Mouse (Mus musculus) spleen, adult 2 months (tissue): ENCODE results near the gene Tmed1. TPM values are rescaled to one million over a fixed set of nuclear protein-coding genes. Genes with fewer than 3 reads are reported as not detected.
"Not testable (repeated sequence)": the region's sequence is repeated elsewhere in the genome, so short reads cannot be mapped to it uniquely, and the experiment has no call there.

Experiments used
- DNase-seq, 2 experiments: peaks; one replicate each; pipeline versions ENCODE4 v3.0.0 to v3.0.0-alpha.2; 2012 to 2021; ENCODE audit warnings: low spot score in 2 of 2, low read depth in 1 of 2
- H3K27ac ChIP-seq: fragments of 200-500 bp; 2 replicates; pipeline ENCODE4 v1.5.1; 2012; ENCODE audit warnings: low read length, inconsistent platforms; ENCODE audit not compliant: insufficient read depth
- H3K27me3 ChIP-seq: fragments of 200-500 bp; 2 replicates; pipeline ENCODE4 v1.6.1; 2012; ENCODE audit warnings: mild to moderate bottlenecking, moderate library complexity, low read length, inconsistent platforms; ENCODE audit not compliant: control insufficient read depth, insufficient read depth
- H3K36me3 ChIP-seq: fragments of 200-500 bp; 2 replicates; pipeline ENCODE4 v1.6.1; 2012; ENCODE audit warnings: mild to moderate bottlenecking, low read length, inconsistent platforms; ENCODE audit not compliant: control insufficient read depth, insufficient read depth
- H3K4me1 ChIP-seq: fragments of 200-500 bp; 2 replicates; pipeline ENCODE4 v1.6.1; 2011; ENCODE audit warnings: inconsistent platforms; ENCODE audit not compliant: control insufficient read depth, insufficient read depth, insufficient read length
- H3K4me3 ChIP-seq: fragments of 200-500 bp; 2 replicates; pipeline ENCODE4 v1.5.1; 2011; ENCODE audit warnings: mild to moderate bottlenecking, inconsistent platforms; ENCODE audit not compliant: insufficient read depth, insufficient read length; ENCODE audit errors: extremely low read depth
- CTCF ChIP-seq: fragments of 200-500 bp; IDR thresholded peaks from 2 replicates; pipeline ENCODE4 v1.5.1; 2011; ENCODE audit warnings: mild to moderate bottlenecking, inconsistent platforms; ENCODE audit not compliant: insufficient read depth, insufficient read length, insufficient replicate concordance; ENCODE audit errors: extremely low read depth
- POLR2A ChIP-seq: fragments of 200-500 bp; IDR thresholded peaks from 2 replicates; pipeline ENCODE4 v1.6.1; 2011; ENCODE audit warnings: low read depth, low read length, inconsistent platforms
- WGBS: fragments of 180-500 bp; shearing (Covaris S2); methylation state at CpG from one replicate; pipeline ENCODE4 v1.1.7; 2018; 5-methylcytosine and 5-hydroxymethylcytosine counted together
- polyA plus RNA-seq: library from polyadenylated mRNA; depleted of rRNA; stranded (reverse); fragments of >200 nt; gene quantifications from 2 replicates; pipeline ENCODE4 v1.2.3, GENCODE M21; 2012

Tmed1 gene
- polyA plus RNA-seq, 1 experiment, result 10.5 TPM

GRCm38 (mm10) chr9:21551049-21551448 lies 41.0 kb upstream of the Tmed1 start:
- Histone ChIP-seq H3K27ac (no peak overlapping the region), H3K4me3 (no peak overlapping the region), H3K4me1 (peaks cover 3% of the 10 kb centered on the region), H3K36me3 (no peaks in the 10 kb centered on the region), H3K27me3 (no peaks in the 10 kb centered on the region)
- DNase-seq, result no peak
- no peak for TF ChIP-seq POLR2A
- no peak for TF ChIP-seq CTCF
- WGBS, result 94% methylated on average over 2 of the region's 2 CpGs

- TF ChIP-seq POLR2A (no peak), CTCF (no peak)
- Histone ChIP-seq H3K27me3 (no peaks in the 10 kb centered on the region), H3K36me3 (no peaks in the 10 kb centered on the region), H3K27ac (peak overlapping the region; percentile 71), H3K4me3 (peak overlapping the region; percentile 91), H3K4me1 (peaks cover 5% of the 10 kb centered on the region)
- peak in 1 of 2 experiments; percentile 55 for DNase-seq
- 2% methylated on average over 36 of the region's 66 CpGs for WGBS
These were observed 37.3 kb upstream of the Tmed1 start for GRCm38 (mm10) chr9:21547075-21547941.

DNA sequence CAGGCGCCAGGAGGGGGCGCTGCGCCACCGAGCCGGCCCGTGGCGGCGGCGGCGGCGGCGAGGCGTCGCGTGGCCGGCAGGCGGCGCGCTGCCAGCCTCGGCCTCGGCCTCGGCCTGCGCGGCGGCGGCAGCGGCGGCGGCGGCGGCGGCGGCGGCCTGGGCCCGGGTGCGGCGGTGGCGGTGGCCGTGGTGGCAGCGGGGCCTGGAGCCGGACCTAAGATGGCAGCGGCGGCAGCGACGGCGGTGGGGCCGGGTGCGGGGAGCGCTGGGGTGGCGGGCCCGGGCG lies 36.7 kb upstream of the Tmed1 start, which contains the start of gene Carm1:
Carm1 (plus strand) TSS at position 106 of the 286 bp plus-strand sequence.
- no peaks in the 10 kb centered on the region for H3K36me3 ChIP-seq
- H3K27me3 ChIP-seq, result no peaks in the 10 kb centered on the region
- H3K27ac ChIP-seq, result peak within 1 kb of the TSS; percentile 71
- TF ChIP-seq POLR2A (no peak), CTCF (no peak)
- H3K4me1 ChIP-seq, result peaks cover 5% of the 10 kb centered on the region
- WGBS, result 25% methylated on average over 39 of the region's 52 CpGs
- H3K4me3 ChIP-seq, result peak within 1 kb of the TSS; percentile 91
- DNase-seq, result no peak

DNA sequence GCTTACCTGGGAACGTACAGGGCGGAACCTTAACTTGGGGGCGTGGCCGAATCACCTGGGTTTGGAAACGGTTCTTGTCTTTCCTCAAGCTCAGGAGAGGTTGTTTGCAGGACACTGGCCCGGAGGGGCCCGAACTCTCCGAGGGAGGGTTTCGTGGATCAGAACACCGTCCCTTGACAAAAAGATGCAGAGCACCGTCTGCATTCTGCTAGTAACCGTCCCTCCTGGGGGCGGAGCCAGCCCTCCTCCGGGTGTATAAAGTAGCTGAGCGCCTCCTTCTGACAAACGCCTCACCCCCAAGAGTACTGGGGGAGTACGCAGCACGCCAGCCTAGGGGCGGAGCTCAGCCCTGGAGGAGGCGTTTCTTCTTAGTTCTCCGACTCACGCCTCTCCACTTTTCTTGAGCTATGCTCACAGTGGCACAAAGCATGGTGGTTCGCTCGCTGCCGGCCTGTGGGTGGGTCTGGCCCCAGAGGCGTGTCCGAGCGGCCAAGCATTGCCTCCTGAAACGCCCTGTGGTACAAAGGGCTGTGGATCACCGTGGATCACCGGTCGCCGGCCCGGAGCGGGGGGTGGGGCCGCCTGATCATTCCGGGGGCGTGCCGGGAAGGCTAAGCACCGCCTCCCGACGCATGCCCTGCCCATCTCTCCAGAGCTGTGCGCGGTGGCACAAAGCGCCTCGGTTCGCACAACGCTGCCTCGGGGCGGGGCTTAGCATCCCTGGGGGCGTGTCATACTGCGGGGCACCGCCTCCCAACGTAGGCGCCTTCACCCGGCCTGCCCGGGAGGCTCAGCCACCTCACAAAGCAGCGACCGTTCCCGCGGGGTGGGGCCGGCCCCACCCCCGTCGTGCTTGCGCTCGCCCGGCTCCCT lies 36.1 kb upstream of the Tmed1 start:
- Histone ChIP-seq H3K4me3 (peak overlapping the region; percentile 73), H3K27me3 (no peaks in the 10 kb centered on the region), H3K27ac (peak overlapping the region; percentile 65), H3K36me3 (no peaks in the 10 kb centered on the region), H3K4me1 (peaks cover 5% of the 10 kb centered on the region)
- WGBS, result under 1% methylated on average over 66 of the region's 67 CpGs
- DNase-seq, result peak; percentile 96 to 99
- no peak for TF ChIP-seq POLR2A
- peak; percentile 67; the same call in 1 of the 2 replicates for TF ChIP-seq CTCF

- H3K4me1 ChIP-seq, result peaks cover 5% of the 10 kb centered on the region
- TF ChIP-seq POLR2A (no peak), CTCF (no peak)
- WGBS, result 31% methylated on average over 9 of the region's 9 CpGs
- H3K27ac ChIP-seq, result no peak overlapping the region
- no peak for DNase-seq
- peaks cover 4% of the 10 kb centered on the region; the same call in 1 of the 2 replicates for H3K36me3 ChIP-seq
- H3K4me3 ChIP-seq, result peak overlapping the region; percentile 73; the same call in 1 of the 2 replicates
- no peaks in the 10 kb centered on the region for H3K27me3 ChIP-seq
These were observed 35.4 kb upstream of the Tmed1 start for GRCm38 (mm10) chr9:21545351-21545915.

DNA sequence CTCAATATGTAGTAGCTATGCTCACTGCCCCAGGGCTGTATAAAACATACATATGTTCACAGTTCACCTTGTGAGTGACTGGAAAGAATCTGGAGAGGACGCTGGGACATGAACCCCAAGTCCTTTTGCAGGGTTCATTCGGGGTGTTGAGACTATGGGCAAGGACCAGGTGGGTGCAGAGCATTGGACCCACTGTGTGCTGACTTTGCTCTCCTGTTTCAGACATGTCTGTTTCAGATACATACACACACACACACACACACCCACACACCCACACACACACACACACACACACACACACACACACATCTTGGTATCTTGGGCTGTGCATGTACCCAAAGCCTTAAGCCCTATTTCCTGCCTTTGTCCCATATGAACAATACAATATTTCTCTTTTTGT lies 31.9 kb upstream of the Tmed1 start:
- WGBS, result 95% methylated on average over 2 of the region's 2 CpGs
- not testable (repeated sequence) for H3K27me3 ChIP-seq, DNase-seq, H3K4me1 ChIP-seq, H3K27ac ChIP-seq, H3K36me3 ChIP-seq, H3K4me3 ChIP-seq
